Mouse (Mus musculus): ENCODE results near the gene Gm10722.
"Not testable (repeated sequence)": the region's sequence is repeated elsewhere in the genome, so short reads cannot be mapped to it uniquely, and the experiment has no call there.

- TF ChIP-seq CTCF (IDR thresholded peaks at IDR 0.05; ENCODE audit: low read depth, low read length); POLR2A (IDR thresholded peaks at IDR 0.05; ENCODE audit: insufficient read depth, low read length): not testable (repeated sequence)
Measured at GRCm38 (mm10) chr9:3001948-3002659, 1.4 kb downstream of the Gm10722 start.

All from ES-Bruce4 (cell line).